Mouse (Mus musculus): ENCODE results near the gene Usp5. TPM values are rescaled to one million over a fixed set of nuclear protein-coding genes. Genes with fewer than 3 reads are reported as not detected.

The Usp5 gene
- polyA plus RNA-seq, 1 experiment from 2014 or later: 121 TPM

- Histone ChIP-seq H3K4me1 (ENCODE audit: control insufficient read depth, insufficient read depth, low read length) (peaks cover 17% of the 10 kb centered on the region), H3K27ac (ENCODE audit: low read length) (no peak overlapping the region), H3K9ac (replicated peaks; ENCODE audit: low read depth, low read length) (no peak overlapping the region), H3K36me3 (ENCODE audit: control insufficient read depth, insufficient read depth, low read length) (peaks cover 66% of the 10 kb centered on the region), H3K9me3 (ENCODE audit: control insufficient read depth, low read depth, low read length) (no peaks in the 10 kb centered on the region), H3K4me3 (ENCODE audit: low read depth, low read length) (no peak overlapping the region), H3K27me3 (ENCODE audit: control insufficient read depth, insufficient read depth, low read length) (no peaks in the 10 kb centered on the region), H3K4me2 (replicated peaks; ENCODE audit: low read depth, low read length) (no peak overlapping the region)
- no peak for ATAC-seq (ENCODE audit: insufficient number of reproducible peaks, insufficient read depth, low FRiP score, low read depth)
- 96% methylated on average over 11 of the region's 11 CpGs for WGBS
Measured at GRCm38 (mm10) chr6:124817125-124817524, 12.2 kb downstream of the Usp5 start.

GRCm38 (mm10) chr6:124816611-124817010 lies 12.7 kb downstream of the Usp5 start:
- Histone ChIP-seq H3K36me3 (ENCODE audit: control insufficient read depth, insufficient read depth, low read length) (peaks cover 66% of the 10 kb centered on the region), H3K4me3 (ENCODE audit: low read depth, low read length) (no peak overlapping the region), H3K9ac (replicated peaks; ENCODE audit: low read depth, low read length) (no peak overlapping the region), H3K27ac (ENCODE audit: low read length) (no peak overlapping the region), H3K4me2 (replicated peaks; ENCODE audit: low read depth, low read length) (no peak overlapping the region), H3K4me1 (ENCODE audit: control insufficient read depth, insufficient read depth, low read length) (peaks cover 17% of the 10 kb centered on the region), H3K9me3 (ENCODE audit: control insufficient read depth, low read depth, low read length) (no peaks in the 10 kb centered on the region), H3K27me3 (ENCODE audit: control insufficient read depth, insufficient read depth, low read length) (no peaks in the 10 kb centered on the region)
- WGBS: 69% methylated on average over 4 of the region's 4 CpGs
- no peak for ATAC-seq (ENCODE audit: insufficient number of reproducible peaks, insufficient read depth, low FRiP score, low read depth)

GRCm38 (mm10) chr6:124814858-124815774 lies 14.2 kb downstream of the Usp5 start:
- Histone ChIP-seq H3K9me3 (ENCODE audit: control insufficient read depth, low read depth, low read length) (no peaks in the 10 kb centered on the region), H3K4me1 (ENCODE audit: control insufficient read depth, insufficient read depth, low read length) (peaks cover 17% of the 10 kb centered on the region), H3K27me3 (ENCODE audit: control insufficient read depth, insufficient read depth, low read length) (no peaks in the 10 kb centered on the region), H3K27ac (ENCODE audit: low read length) (0 out of 2 replicates have a peak overlapping the region, but pooled peaks have one; percentile 15), H3K9ac (replicated peaks; ENCODE audit: low read depth, low read length) (no peak overlapping the region), H3K4me3 (ENCODE audit: low read depth, low read length) (no peak overlapping the region), H3K4me2 (replicated peaks; ENCODE audit: low read depth, low read length) (peak overlapping the region; percentile 89; the same call in 1 of the 2 replicates), H3K36me3 (ENCODE audit: control insufficient read depth, insufficient read depth, low read length) (peaks cover 62% of the 10 kb centered on the region)
- ATAC-seq (ENCODE audit: insufficient number of reproducible peaks, insufficient read depth, low FRiP score, low read depth): no peak
- WGBS: 67% methylated on average over 9 of the region's 9 CpGs

GRCm38 (mm10) chr6:124814448-124814847 lies 14.8 kb downstream of the Usp5 start:
- peak overlapping the region; percentile 78; the same call in 1 of the 2 replicates for H3K4me3 ChIP-seq (ENCODE audit: low read depth, low read length)
- no peak overlapping the region for H3K27ac ChIP-seq (ENCODE audit: low read length)
- H3K9ac ChIP-seq (replicated peaks; ENCODE audit: low read depth, low read length): 0 out of 2 replicates have a peak overlapping the region, but pooled peaks have one; percentile 83
- WGBS: 43% methylated on average over 8 of the region's 8 CpGs
- H3K4me2 ChIP-seq (replicated peaks; ENCODE audit: low read depth, low read length): peak overlapping the region; percentile 89
- ATAC-seq (ENCODE audit: insufficient number of reproducible peaks, insufficient read depth, low FRiP score, low read depth): peak; percentile 24; the same call in 1 of the 2 replicates
- no peaks in the 10 kb centered on the region for H3K9me3 ChIP-seq (ENCODE audit: control insufficient read depth, low read depth, low read length)
- peaks cover 55% of the 10 kb centered on the region for H3K36me3 ChIP-seq (ENCODE audit: control insufficient read depth, insufficient read depth, low read length)
- peaks cover 20% of the 10 kb centered on the region for H3K4me1 ChIP-seq (ENCODE audit: control insufficient read depth, insufficient read depth, low read length)
- no peaks in the 10 kb centered on the region for H3K27me3 ChIP-seq (ENCODE audit: control insufficient read depth, insufficient read depth, low read length)

- H3K4me1 ChIP-seq (ENCODE audit: control insufficient read depth, insufficient read depth, low read length): peaks cover 23% of the 10 kb centered on the region
- WGBS: under 1% methylated on average over 22 of the region's 22 CpGs
- H3K27ac ChIP-seq (ENCODE audit: low read length): peak within 1 kb of the TSS; percentile 94
- peak within 1 kb of the TSS; percentile 83 for H3K9ac ChIP-seq (replicated peaks; ENCODE audit: low read depth, low read length)
- peak; percentile 89 for ATAC-seq (ENCODE audit: insufficient number of reproducible peaks, insufficient read depth, low FRiP score, low read depth)
- peak within 1 kb of the TSS; percentile 78 for H3K4me3 ChIP-seq (ENCODE audit: low read depth, low read length)
- H3K36me3 ChIP-seq (ENCODE audit: control insufficient read depth, insufficient read depth, low read length): peaks cover 50% of the 10 kb centered on the region
- no peaks in the 10 kb centered on the region for H3K9me3 ChIP-seq (ENCODE audit: control insufficient read depth, low read depth, low read length)
- no peaks in the 10 kb centered on the region for H3K27me3 ChIP-seq (ENCODE audit: control insufficient read depth, insufficient read depth, low read length)
- peak within 1 kb of the TSS; percentile 89 for H3K4me2 ChIP-seq (replicated peaks; ENCODE audit: low read depth, low read length)
Measured at GRCm38 (mm10) chr6:124813933-124814332, 15.4 kb downstream of the Usp5 start, which contains the start of gene Tpi1. Tpi1 (minus strand) TSS chr6:124814296.

GRCm38 (mm10) chr6:124813496-124813895 lies 15.8 kb downstream of the Usp5 start:
- WGBS: 0% methylated on average over 18 of the region's 18 CpGs
- Histone ChIP-seq H3K27ac (ENCODE audit: low read length) (peak overlapping the region; percentile 94), H3K36me3 (ENCODE audit: control insufficient read depth, insufficient read depth, low read length) (peaks cover 45% of the 10 kb centered on the region), H3K4me3 (ENCODE audit: low read depth, low read length) (peak overlapping the region; percentile 78), H3K4me2 (replicated peaks; ENCODE audit: low read depth, low read length) (peak overlapping the region; percentile 89), H3K9me3 (ENCODE audit: control insufficient read depth, low read depth, low read length) (no peaks in the 10 kb centered on the region), H3K27me3 (ENCODE audit: control insufficient read depth, insufficient read depth, low read length) (no peaks in the 10 kb centered on the region), H3K4me1 (ENCODE audit: control insufficient read depth, insufficient read depth, low read length) (peaks cover 23% of the 10 kb centered on the region), H3K9ac (replicated peaks; ENCODE audit: low read depth, low read length) (peak overlapping the region; percentile 83)
- peak; percentile 64 for ATAC-seq (ENCODE audit: insufficient number of reproducible peaks, insufficient read depth, low FRiP score, low read depth)

GRCm38 (mm10) chr6:124812848-124813247 lies 16.4 kb downstream of the Usp5 start:
- peak overlapping the region; percentile 83 for H3K9ac ChIP-seq (replicated peaks; ENCODE audit: low read depth, low read length)
- peak overlapping the region; percentile 94 for H3K27ac ChIP-seq (ENCODE audit: low read length)
- H3K4me3 ChIP-seq (ENCODE audit: low read depth, low read length): peak overlapping the region; percentile 78
- H3K9me3 ChIP-seq (ENCODE audit: control insufficient read depth, low read depth, low read length): no peaks in the 10 kb centered on the region
- peaks cover 27% of the 10 kb centered on the region for H3K4me1 ChIP-seq (ENCODE audit: control insufficient read depth, insufficient read depth, low read length)
- ATAC-seq (ENCODE audit: insufficient number of reproducible peaks, insufficient read depth, low FRiP score, low read depth): no peak
- H3K36me3 ChIP-seq (ENCODE audit: control insufficient read depth, insufficient read depth, low read length): peaks cover 39% of the 10 kb centered on the region
- peak overlapping the region; percentile 89 for H3K4me2 ChIP-seq (replicated peaks; ENCODE audit: low read depth, low read length)
- 19% methylated on average over 9 of the region's 9 CpGs for WGBS
- H3K27me3 ChIP-seq (ENCODE audit: control insufficient read depth, insufficient read depth, low read length): no peaks in the 10 kb centered on the region

GRCm38 (mm10) chr6:124811701-124812560 lies 17.4 kb downstream of the Usp5 start:
- H3K4me3 ChIP-seq (ENCODE audit: low read depth, low read length): peak overlapping the region; percentile 78
- WGBS: 75% methylated on average over 24 of the region's 24 CpGs
- peaks cover 27% of the 10 kb centered on the region for H3K4me1 ChIP-seq (ENCODE audit: control insufficient read depth, insufficient read depth, low read length)
- peaks cover 30% of the 10 kb centered on the region for H3K36me3 ChIP-seq (ENCODE audit: control insufficient read depth, insufficient read depth, low read length)
- peak overlapping the region; percentile 83; the same call in 1 of the 2 replicates for H3K9ac ChIP-seq (replicated peaks; ENCODE audit: low read depth, low read length)
- peak overlapping the region; percentile 89 for H3K4me2 ChIP-seq (replicated peaks; ENCODE audit: low read depth, low read length)
- H3K27ac ChIP-seq (ENCODE audit: low read length): no peak overlapping the region
- no peaks in the 10 kb centered on the region for H3K9me3 ChIP-seq (ENCODE audit: control insufficient read depth, low read depth, low read length)
- ATAC-seq (ENCODE audit: insufficient number of reproducible peaks, insufficient read depth, low FRiP score, low read depth): no peak
- no peaks in the 10 kb centered on the region for H3K27me3 ChIP-seq (ENCODE audit: control insufficient read depth, insufficient read depth, low read length)

Data from stomach, embryonic 14.5 days (tissue).